Mouse (Mus musculus) lung, adult 2 months (tissue): Measurements from ENCODE around the gene Cd81. TPM values are rescaled to one million over a fixed set of nuclear protein-coding genes. Genes with fewer than 3 reads are reported as not detected.

Source experiments
- DNase-seq: peaks from one replicate; pipeline ENCODE4 v3.0.0; 2022
- H3K4me1 ChIP-seq: fragments of 200-500 bp; 2 replicates; pipeline ENCODE4 v1.6.1; 2011; ENCODE audit warnings: low read length; ENCODE audit not compliant: control insufficient read depth, insufficient read depth
- H3K4me3 ChIP-seq: fragments of 200-500 bp; replicated peaks from 2 replicates; pipeline ENCODE3; 2011; ENCODE audit warnings: low read depth, mild to moderate bottlenecking, control low read depth, low read length; ENCODE audit errors: extremely low read depth
- CTCF ChIP-seq: fragments of 200-500 bp; IDR thresholded peaks from 2 replicates; pipeline ENCODE4 v1.5.1; 2011; ENCODE audit warnings: mild to moderate bottlenecking, low read length, control low read depth; ENCODE audit not compliant: insufficient read depth
- POLR2A ChIP-seq: fragments of 200-500 bp; IDR thresholded peaks from 2 replicates; pipeline ENCODE4 v1.6.1; 2011; ENCODE audit warnings: low read depth, mild to moderate bottlenecking, control low read depth, low read length, borderline replicate concordance; ENCODE audit errors: extremely low read depth
- WGBS: fragments of 180-500 bp; shearing (Covaris S2); methylation state at CpG from one replicate; pipeline ENCODE4 v1.1.7; 2018; 5-methylcytosine and 5-hydroxymethylcytosine counted together
- polyA plus RNA-seq: library from polyadenylated mRNA; depleted of rRNA; stranded (reverse); fragments of >200 nt; gene quantifications from 2 replicates; pipeline ENCODE4 v1.2.3, GENCODE M21; 2012

The Cd81 gene
- polyA plus RNA-seq, 1 experiment, result 575 TPM

DNA sequence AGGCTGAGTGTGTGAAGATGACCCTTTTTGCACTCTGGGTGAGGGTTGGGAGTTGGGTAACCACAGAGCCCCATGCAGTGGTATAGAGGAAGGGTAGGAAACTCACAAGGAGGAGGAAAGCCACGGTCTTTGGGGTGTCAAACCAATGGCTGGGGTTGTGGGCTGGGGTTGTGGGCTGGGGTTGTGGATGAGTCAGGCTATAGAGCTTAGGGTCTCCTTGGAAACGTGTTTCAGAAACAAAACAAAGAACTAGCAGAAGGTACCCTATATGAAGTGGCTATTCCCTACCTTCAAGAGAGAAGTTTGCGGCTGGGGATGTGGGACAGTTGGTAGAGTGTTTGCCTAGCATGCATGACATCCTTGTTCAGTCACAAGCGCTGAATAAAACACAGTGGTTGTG is 42.5 kb upstream of the Cd81 start:
- Histone ChIP-seq H3K4me1 (peaks cover 30% of the 10 kb centered on the region), H3K4me3 (no peak overlapping the region)
- no peak for DNase-seq
- 74% methylated on average over 4 of the region's 4 CpGs for WGBS
- TF ChIP-seq CTCF (no peak), POLR2A (no peak)

DNA sequence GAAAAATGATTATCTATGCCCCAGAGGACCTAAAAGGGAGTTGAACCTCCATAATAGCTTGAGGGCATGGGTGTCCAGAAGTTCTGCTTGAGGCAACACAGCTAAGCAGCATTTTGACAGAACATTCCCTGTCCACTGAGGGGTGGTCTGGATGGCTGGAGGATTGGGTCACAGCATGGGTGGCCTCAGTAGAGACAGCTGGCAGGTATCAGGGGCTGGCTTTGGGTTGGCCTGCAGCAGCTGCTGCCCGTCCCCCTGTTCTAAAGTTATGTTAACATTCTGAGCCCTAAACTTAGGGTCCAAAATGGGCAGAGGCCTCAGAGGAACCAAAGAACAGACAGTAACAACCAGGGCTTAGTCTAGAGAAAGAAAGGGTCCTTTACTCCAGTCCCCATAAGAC is 41.3 kb upstream of the Cd81 start:
- Histone ChIP-seq H3K4me1 (peaks cover 33% of the 10 kb centered on the region), H3K4me3 (no peak overlapping the region)
- no peak for DNase-seq
- TF ChIP-seq POLR2A (no peak), CTCF (no peak)
- WGBS, result 88% methylated on average over 1 of the region's 1 CpGs

- no peak for TF ChIP-seq POLR2A
- no peak for TF ChIP-seq CTCF
- no peak for DNase-seq
- WGBS, result 54% methylated on average over 5 of the region's 5 CpGs
- H3K4me3 ChIP-seq, result no peak overlapping the region
- H3K4me1 ChIP-seq, result peaks cover 39% of the 10 kb centered on the region
These were observed 40.2 kb upstream of the Cd81 start for GRCm38 (mm10) chr7:143012230-143012875.

DNA sequence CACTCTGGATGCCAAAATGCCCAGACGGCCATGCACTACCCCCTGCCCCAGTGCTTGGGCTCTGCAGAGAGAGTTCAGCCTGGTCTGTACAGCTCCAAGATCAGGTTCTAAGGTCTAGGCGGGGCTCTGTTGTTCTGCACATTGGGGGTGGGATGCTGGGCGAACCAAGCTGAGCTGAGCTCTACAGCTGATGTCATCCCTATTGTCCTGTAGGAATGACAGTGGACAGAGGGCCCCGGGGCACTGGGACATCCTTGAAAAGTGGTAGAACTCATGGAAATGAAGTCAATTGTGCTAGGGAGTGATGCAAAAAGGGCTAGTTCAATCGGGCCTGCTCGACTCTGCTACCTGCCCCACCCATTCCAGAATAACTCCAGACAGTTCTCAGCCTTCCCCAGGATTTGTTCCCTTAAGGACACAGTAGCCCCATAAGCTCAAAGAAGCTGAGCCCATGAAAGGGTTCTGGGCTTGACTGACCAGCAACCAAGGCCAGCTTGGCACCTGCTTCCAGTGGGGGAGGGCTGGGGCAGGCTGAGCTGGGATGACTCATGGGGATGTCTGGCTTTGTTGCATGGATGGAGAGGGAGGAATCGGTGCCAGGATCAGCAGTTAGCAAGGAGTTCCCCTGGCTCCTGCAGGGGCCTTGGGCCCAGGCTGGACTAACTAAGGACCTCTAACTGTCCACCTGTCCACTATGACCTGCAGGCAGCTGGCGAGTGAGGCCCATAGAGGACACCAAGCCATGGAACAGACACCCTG is 38.9 kb upstream of the Cd81 start:
- 53% methylated on average over 8 of the region's 8 CpGs for WGBS
- TF ChIP-seq CTCF, result no peak
- TF ChIP-seq POLR2A, result no peak
- no peak overlapping the region for H3K4me3 ChIP-seq
- no peak for DNase-seq
- peaks cover 29% of the 10 kb centered on the region for H3K4me1 ChIP-seq

GRCm38 (mm10) chr7:143014862-143015659 is 37.5 kb upstream of the Cd81 start:
- DNase-seq, result no peak
- 69% methylated on average over 7 of the region's 7 CpGs for WGBS
- Histone ChIP-seq H3K4me3 (no peak overlapping the region), H3K4me1 (peaks cover 18% of the 10 kb centered on the region)
- no peak for TF ChIP-seq CTCF
- no peak for TF ChIP-seq POLR2A

DNA sequence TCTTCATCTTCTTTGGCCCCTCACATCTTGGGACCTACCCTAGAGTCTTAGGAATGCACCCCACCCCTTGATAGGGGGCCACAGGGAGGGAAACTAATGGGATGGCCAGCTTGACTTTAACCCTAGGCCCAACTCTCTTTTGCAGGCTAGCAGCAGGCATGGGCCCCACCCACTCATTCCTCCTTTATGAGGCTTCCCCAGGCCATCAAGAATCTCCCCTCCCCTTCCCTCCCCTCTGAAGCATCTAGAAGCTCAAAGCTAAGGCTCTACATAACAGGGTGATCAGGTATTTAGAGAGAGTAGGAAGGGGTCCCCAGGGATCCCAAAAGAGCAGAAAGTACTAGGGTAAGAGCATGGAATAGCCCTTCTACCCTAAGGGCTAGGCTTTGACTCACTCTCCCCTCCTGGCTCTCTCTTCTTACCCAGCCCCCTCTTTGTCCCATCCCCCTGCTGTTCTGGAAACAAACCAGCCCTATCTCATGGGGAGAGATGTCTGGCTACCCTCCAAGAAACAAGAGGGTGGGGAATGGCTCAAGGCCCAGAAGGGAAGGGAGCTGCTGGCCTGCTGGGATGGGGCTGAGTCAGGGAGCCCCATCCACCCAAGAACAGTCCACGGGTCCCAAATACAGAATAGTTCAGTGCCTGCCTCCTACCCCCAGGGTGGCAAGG is 36.6 kb upstream of the Cd81 start:
- DNase-seq, result peak; percentile 55
- TF ChIP-seq POLR2A, result no peak
- TF ChIP-seq CTCF, result no peak
- WGBS, result 10% methylated on average over 1 of the region's 1 CpGs
- H3K4me1 ChIP-seq, result peaks cover 17% of the 10 kb centered on the region
- H3K4me3 ChIP-seq, result no peak overlapping the region

- Histone ChIP-seq H3K4me1 (peaks cover 17% of the 10 kb centered on the region), H3K4me3 (no peak overlapping the region)
- 59% methylated on average over 9 of the region's 9 CpGs for WGBS
- no peak for TF ChIP-seq POLR2A
- no peak for TF ChIP-seq CTCF
- no peak for DNase-seq
These were observed 36.0 kb upstream of the Cd81 start for GRCm38 (mm10) chr7:143016424-143017142.

DNA sequence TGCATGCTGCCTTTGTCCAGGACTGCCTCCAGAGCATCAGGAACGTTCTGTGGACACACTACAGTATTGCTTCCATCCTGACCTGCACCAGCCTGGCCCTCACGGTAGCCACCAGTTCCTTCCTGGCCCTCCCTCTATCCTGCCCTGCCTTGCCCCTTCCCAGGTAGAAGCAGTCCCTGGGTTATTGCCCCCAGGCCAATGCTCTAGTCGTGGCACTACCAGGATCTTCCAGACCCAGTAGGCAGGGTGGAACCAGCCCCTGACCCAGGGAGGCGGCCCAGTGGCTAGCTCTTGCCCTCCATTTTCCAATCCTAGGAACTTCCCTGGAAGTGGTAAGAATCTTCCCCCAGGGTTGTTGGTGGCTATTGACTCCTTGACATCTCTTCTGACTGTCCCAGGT is 35.4 kb upstream of the Cd81 start:
- DNase-seq, result no peak
- TF ChIP-seq POLR2A (no peak), CTCF (no peak)
- peaks cover 17% of the 10 kb centered on the region for H3K4me1 ChIP-seq
- WGBS, result 77% methylated on average over 4 of the region's 4 CpGs
- no peak overlapping the region for H3K4me3 ChIP-seq

- DNase-seq, result no peak
- Histone ChIP-seq H3K4me3 (no peak overlapping the region), H3K4me1 (peaks cover 9% of the 10 kb centered on the region)
- no peak for TF ChIP-seq CTCF
- no peak for TF ChIP-seq POLR2A
These were observed 32.5 kb upstream of the Cd81 start for GRCm38 (mm10) chr7:143020040-143020439.
